In the genomic region with DNA sequence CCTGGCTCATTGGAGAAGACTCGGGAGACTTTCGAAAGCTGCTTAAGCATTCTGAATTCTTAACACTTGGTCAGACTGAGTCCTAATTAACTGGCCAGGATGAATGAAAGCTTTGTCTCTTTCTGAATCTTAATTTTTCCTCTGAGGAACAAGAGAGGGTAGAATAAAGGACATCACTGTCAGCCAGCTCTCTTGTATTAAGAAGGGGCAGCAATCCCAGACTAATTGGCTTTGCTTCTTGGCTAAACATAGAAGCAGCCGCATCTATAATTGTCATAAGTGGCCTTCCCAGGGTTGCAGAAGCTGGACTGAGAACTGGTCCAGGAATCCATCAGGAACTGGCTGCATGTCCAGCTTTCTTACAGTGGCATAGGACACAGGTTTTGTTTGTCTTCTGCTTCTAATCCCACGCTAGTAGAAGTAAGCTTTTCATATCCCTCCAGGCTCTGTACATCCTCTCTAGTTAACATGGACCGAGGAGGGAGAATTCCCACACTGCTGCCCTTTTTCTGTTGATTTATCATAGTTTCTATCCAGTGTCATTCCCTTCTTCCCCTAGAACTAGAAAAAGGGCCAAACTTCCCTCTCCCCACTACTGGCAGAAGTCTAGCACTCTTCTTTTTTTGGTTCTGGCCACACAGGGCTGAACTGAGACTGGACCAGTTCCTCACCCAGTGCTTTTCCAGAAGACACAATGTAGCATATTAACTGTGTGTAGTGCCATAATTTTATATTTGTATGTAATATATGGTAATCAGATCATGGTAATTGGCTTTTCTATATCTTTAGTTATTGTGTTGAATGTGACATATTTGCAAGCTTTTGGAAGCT, we compare ENCODE assay signal across 10 mouse cellular contexts. TPM values are rescaled to one million over a fixed set of nuclear protein-coding genes. Genes with fewer than 3 reads are reported as not detected.
A peak's percentile ranks its signal among the peaks of the same experiment; 100 is the strongest.
DNase-seq lines count a peak whose midpoint lies in the region; ATAC-seq lines count a peak whose summit lies in the region.
"Had no signal": no experiment of that assay in that cellular context is flagged by ENCODE, and none has a peak within 500 bp of the region (broad histone marks: within the 10 kb centered on the region; RNA-seq: fewer than 3 reads in every experiment).

No protein-coding gene starts in this region.

- ATAC-seq in cerebellum, adult (ENCODE audit: insufficient number of reproducible peaks, low FRiP score, low TSS enrichment): peak; percentile 68; the same call in 1 of the 2 replicates
- ATAC-seq in neural tube, embryonic 11.5 days (ENCODE audit: insufficient read depth, low FRiP score, low TSS enrichment): peak; percentile 77; the same call in 1 of the 2 replicates
- peak; percentile 91 for ATAC-seq in hindbrain, embryonic 11.5 days (ENCODE audit: low FRiP score)

- 60% methylated on average over 5 of the region's 5 CpGs for WGBS in neural tube, embryonic 11.5 days
- 41% methylated on average over 5 of the region's 5 CpGs for WGBS in hindbrain, embryonic 11.5 days

- no peak for DNase-seq in cerebellum, postnatal 36 days
- DNase-seq in neural tube, embryonic 11.5 days (ENCODE audit: low spot score): peak; percentile 18
- DNase-seq in neural tube, embryonic 10.5 days (ENCODE audit: extremely low spot score, low spot score): no peak
- DNase-seq in hindbrain, embryonic 11.5 days (ENCODE audit: low spot score): peak; percentile 45
- DNase-seq in retina, adult 2 months (ENCODE audit: low read depth, low spot score): peak; percentile 75
- no peak for DNase-seq in urinary bladder, postnatal 25 days (ENCODE audit: low spot score)
- no peak for DNase-seq in thymus, postnatal 4 days

- H3K9ac ChIP-seq in neural tube, embryonic 11.5 days (ENCODE audit: low read length): no peak overlapping the region
- no peak overlapping the region for H3K9ac ChIP-seq in hindbrain, embryonic 11.5 days (ENCODE audit: low read depth, low read length)

- no peak overlapping the region for H3K27ac ChIP-seq in neural tube, embryonic 11.5 days (ENCODE audit: low read depth, low read length)
- H3K27ac ChIP-seq in hindbrain, embryonic 11.5 days (ENCODE audit: low read depth, low read length): peak overlapping the region; percentile 85

- H3K4me3 ChIP-seq in neural tube, embryonic 11.5 days (ENCODE audit: low read depth, low read length): no peak overlapping the region
- H3K4me3 ChIP-seq in hindbrain, embryonic 11.5 days (ENCODE audit: low read depth, low read length): no peak overlapping the region
- H3K4me3 ChIP-seq: megakaryocyte, embryonic 14.5 days had no signal

- H3K4me2 ChIP-seq in neural tube, embryonic 11.5 days (ENCODE audit: low read depth): no peak overlapping the region
- no peak overlapping the region for H3K4me2 ChIP-seq in hindbrain, embryonic 11.5 days (replicated peaks; ENCODE audit: low read depth, low read length)

- no peaks in the 10 kb centered on the region for H3K4me1 ChIP-seq in neural tube, embryonic 11.5 days (ENCODE audit: control insufficient read depth, insufficient read depth, low read length)
- no peaks in the 10 kb centered on the region for H3K4me1 ChIP-seq in hindbrain, embryonic 11.5 days (replicated peaks; ENCODE audit: control insufficient read depth, insufficient read depth, low read length)
- H3K4me1 ChIP-seq: megakaryocyte, embryonic 14.5 days had no signal

- no peaks in the 10 kb centered on the region for H3K36me3 ChIP-seq in neural tube, embryonic 11.5 days (ENCODE audit: control insufficient read depth, insufficient read depth, low read length)
- H3K36me3 ChIP-seq in hindbrain, embryonic 11.5 days (ENCODE audit: control insufficient read depth, insufficient read depth, low read length): no peaks in the 10 kb centered on the region

- H3K27me3 ChIP-seq in neural tube, embryonic 11.5 days (ENCODE audit: control insufficient read depth, insufficient read depth, low read length): no peaks in the 10 kb centered on the region
- no peaks in the 10 kb centered on the region for H3K27me3 ChIP-seq in hindbrain, embryonic 11.5 days (ENCODE audit: control insufficient read depth, insufficient read depth, low read length)

- H3K9me3 ChIP-seq in neural tube, embryonic 11.5 days (ENCODE audit: control insufficient read depth, low read length): no peaks in the 10 kb centered on the region
- no peaks in the 10 kb centered on the region for H3K9me3 ChIP-seq in hindbrain, embryonic 11.5 days (ENCODE audit: control insufficient read depth, low read length)
- H3K9me3 ChIP-seq: megakaryocyte, embryonic 14.5 days had no signal

RNA-seq across cellular contexts. Expression of a gene that starts 14.7 kb away (rescaled TPM):
- 309 and 318 TPM in 2 replicates for polyA plus RNA-seq in neural tube, embryonic 11.5 days (2014; fragmentation: Nextera tagmentation; extraction: Ambion mirVana)
- 367 and 384 TPM in 2 replicates for polyA plus RNA-seq in hindbrain, embryonic 11.5 days (2014; fragmentation: Nextera tagmentation; extraction: Ambion mirVana)

RNA-seq across cellular contexts. Expression of a gene that starts 25.4 kb away (rescaled TPM):
- not detected in 2 replicates for polyA plus RNA-seq in neural tube, embryonic 11.5 days (2014; fragmentation: Nextera tagmentation; extraction: Ambion mirVana)
- polyA plus RNA-seq in hindbrain, embryonic 11.5 days (2014; fragmentation: Nextera tagmentation; extraction: Ambion mirVana): not detected in 2 replicates
- polyA plus RNA-seq: kidney, embryonic 14.5 days had no signal

RNA-seq across cellular contexts. Expression of a gene that starts 55.3 kb away (rescaled TPM):
- not detected in 2 replicates for polyA plus RNA-seq in neural tube, embryonic 11.5 days (2014; fragmentation: Nextera tagmentation; extraction: Ambion mirVana)
- polyA plus RNA-seq in hindbrain, embryonic 11.5 days (2014; fragmentation: Nextera tagmentation; extraction: Ambion mirVana): not detected in 2 replicates
- polyA plus RNA-seq: kidney, embryonic 14.5 days had no signal

Comparison
In these comparisons a context has a peak if more than half of its experiments do, and no peak if none do; other contexts are left out.
1. DNase-seq: peak in neural tube, embryonic 11.5 days (single experiment), hindbrain, embryonic 11.5 days (single experiment) and retina, adult 2 months (single experiment); none in cerebellum, postnatal 36 days (0 of 2), neural tube, embryonic 10.5 days (single experiment), urinary bladder, postnatal 25 days (single experiment) and thymus, postnatal 4 days (single experiment).
2. Peak in every context shown above with its lines, with median percentiles within 50 percentile points of each other: ATAC-seq.